Mouse (Mus musculus) lung, adult 2 months (tissue): ENCODE measurements around the gene Irgc1.

ENCODE experiments used
- CTCF ChIP-seq: fragments of 200-500 bp; IDR thresholded peaks from 2 replicates; pipeline ENCODE4 v1.5.1; 2011; ENCODE audit warnings: mild to moderate bottlenecking, low read length, control low read depth; ENCODE audit not compliant: insufficient read depth
- POLR2A ChIP-seq: fragments of 200-500 bp; IDR thresholded peaks from 2 replicates; pipeline ENCODE4 v1.6.1; 2011; ENCODE audit warnings: low read depth, mild to moderate bottlenecking, control low read depth, low read length, borderline replicate concordance; ENCODE audit errors: extremely low read depth

DNA sequence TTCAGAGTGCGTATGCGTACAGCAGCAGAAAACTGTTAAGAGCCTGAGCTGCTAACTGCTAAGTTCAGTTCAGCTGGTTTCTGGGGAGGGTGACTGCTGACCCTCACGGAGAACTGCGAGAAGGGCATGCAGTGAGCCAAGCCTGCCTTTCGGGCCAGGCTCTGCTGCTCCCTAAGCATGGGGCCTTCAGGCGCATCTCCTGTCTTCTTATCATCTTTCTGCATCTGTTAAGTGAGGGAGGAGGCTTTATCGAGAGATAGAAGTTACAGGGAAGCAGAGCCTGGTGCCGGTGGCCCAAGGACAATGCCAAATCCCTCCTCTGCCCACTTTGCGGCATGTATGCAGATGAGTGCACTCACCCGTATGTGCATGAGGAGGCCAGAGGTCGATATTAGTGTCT is 55.3 kb downstream of the Irgc1 start:
- TF ChIP-seq CTCF = no peak
- TF ChIP-seq POLR2A = no peak
